Mouse (Mus musculus) megakaryocyte, embryonic 14.5 days (primary cell): Measurements from ENCODE around the gene Zfp541.

Source experiments
- FLI1 ChIP-seq: IDR thresholded peaks from 2 replicates; pipeline ENCODE4 v1.6.1; 2012; ENCODE audit warnings: low read length, inconsistent platforms, mixed read lengths
- GATA1 ChIP-seq: IDR thresholded peaks from 3 replicates; pipeline ENCODE4 v1.6.1; 2012; ENCODE audit warnings: mixed read lengths, low read length, inconsistent platforms, borderline replicate concordance

DNA sequence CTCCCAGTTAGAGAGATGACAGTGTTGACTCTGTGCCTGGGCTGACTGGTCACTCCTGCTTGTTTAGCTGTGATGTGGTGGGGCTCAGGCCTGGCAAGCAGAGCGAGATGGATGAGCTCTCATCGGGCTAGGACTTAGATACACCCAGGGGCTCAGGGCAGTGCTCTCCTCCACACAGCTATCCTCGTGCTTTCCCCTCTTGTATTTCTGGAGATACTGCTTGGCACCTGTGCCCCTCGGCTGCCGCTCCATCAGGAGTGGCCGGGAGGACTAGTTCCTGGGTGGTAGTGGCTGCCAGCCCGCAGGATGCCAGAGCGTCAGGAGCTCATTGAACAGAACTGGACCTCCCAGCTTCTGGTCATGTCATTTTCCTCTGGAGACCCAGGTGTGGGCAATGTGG is 48.5 kb downstream of the Zfp541 start:
- no peak for TF ChIP-seq FLI1
- TF ChIP-seq GATA1, result no peak
